Mouse (Mus musculus) kidney, embryonic 16.5 days (tissue): ENCODE measurements at regions not wholly inside any gene's neighbourhood (a gene's known extent, or its start where the extent isn't known, plus 50 kb on each side); places are given as distances from the start of the nearest gene placed in this dataset.
"Not testable (repeated sequence)": the region's sequence is repeated elsewhere in the genome, so short reads cannot be mapped to it uniquely, and the experiment has no call there.

ENCODE experiments used
- ATAC-seq: fragments of 200-750 bp; cut with Nextera tagmentation; 2 replicates; pipeline ENCODE4 v1.8.0; 2017; ENCODE audit warnings: moderate TSS enrichment; ENCODE audit not compliant: low FRiP score, low TSS enrichment
- H3K27ac ChIP-seq: fragments of 300-500 bp; sonication (generic); 2 replicates; pipeline ENCODE4 v1.5.1; 2014; ENCODE audit warnings: low read length
- H3K27me3 ChIP-seq: fragments of 300-500 bp; sonication (generic); 2 replicates; pipeline ENCODE4 v1.6.1; 2014; ENCODE audit warnings: low read length, control low read depth, mixed read lengths; ENCODE audit not compliant: insufficient read depth
- H3K36me3 ChIP-seq: fragments of 300-500 bp; sonication (generic); 2 replicates; pipeline ENCODE4 v1.6.1; 2014; ENCODE audit warnings: low read length, control low read depth, mixed read lengths; ENCODE audit not compliant: insufficient read depth
- H3K4me1 ChIP-seq: fragments of 300-500 bp; sonication (generic); 2 replicates; pipeline ENCODE4 v1.6.1; 2014; ENCODE audit warnings: low read length, control low read depth, mixed read lengths; ENCODE audit not compliant: insufficient read depth
- H3K4me2 ChIP-seq: fragments of 300-500 bp; sonication (generic); replicated peaks from 2 replicates; pipeline ENCODE4 v1.6.1; 2014; ENCODE audit warnings: low read depth, low read length
- H3K4me3 ChIP-seq: fragments of 300-500 bp; sonication (generic); 2 replicates; pipeline ENCODE4 v1.5.1; 2014; ENCODE audit warnings: mild to moderate bottlenecking, low read length
- H3K9ac ChIP-seq: fragments of 300-500 bp; sonication (generic); replicated peaks from 2 replicates; pipeline ENCODE4 v1.6.1; 2014; ENCODE audit warnings: low read length
- H3K9me3 ChIP-seq: fragments of 300-500 bp; sonication (generic); 2 replicates; pipeline ENCODE4 v1.6.1; 2016; ENCODE audit warnings: low read length, control low read depth
- WGBS: fragments of 180-500 bp; shearing (Covaris S2); extraction: QIAGEN DNeasy Blood & Tissue Kit; methylation state at CpG from one replicate; pipeline ENCODE4 v1.1.7; 2014; 5-methylcytosine and 5-hydroxymethylcytosine counted together

GRCm38 (mm10) chr1:14688041-14688440 is 1405.1 kb downstream of the 4930444P10Rik start:
- not testable (repeated sequence) for H3K9me3 ChIP-seq, H3K27ac ChIP-seq, ATAC-seq, H3K36me3 ChIP-seq, H3K27me3 ChIP-seq, H3K9ac ChIP-seq, H3K4me2 ChIP-seq, H3K4me1 ChIP-seq, H3K4me3 ChIP-seq
- WGBS: 86% methylated on average over 2 of the region's 2 CpGs

GRCm38 (mm10) chr1:14686172-14686571 is 1407.0 kb downstream of the 4930444P10Rik start:
- H3K36me3 ChIP-seq: no peaks in the 10 kb centered on the region
- H3K27ac ChIP-seq: no peak overlapping the region
- H3K4me1 ChIP-seq: no peaks in the 10 kb centered on the region
- 28% methylated on average over 2 of the region's 2 CpGs for WGBS
- no peak overlapping the region for H3K4me2 ChIP-seq
- ATAC-seq: no peak
- no peak overlapping the region for H3K4me3 ChIP-seq
- no peaks in the 10 kb centered on the region for H3K27me3 ChIP-seq
- H3K9me3 ChIP-seq: no peaks in the 10 kb centered on the region
- no peak overlapping the region for H3K9ac ChIP-seq

GRCm38 (mm10) chr1:14680443-14680842 is 1412.7 kb downstream of the 4930444P10Rik start:
- 89% methylated on average over 3 of the region's 3 CpGs for WGBS
- no peak overlapping the region for H3K9ac ChIP-seq
- H3K9me3 ChIP-seq: no peaks in the 10 kb centered on the region
- no peak overlapping the region for H3K4me3 ChIP-seq
- no peaks in the 10 kb centered on the region for H3K27me3 ChIP-seq
- ATAC-seq: no peak
- no peak overlapping the region for H3K27ac ChIP-seq
- no peaks in the 10 kb centered on the region for H3K36me3 ChIP-seq
- no peaks in the 10 kb centered on the region for H3K4me1 ChIP-seq
- H3K4me2 ChIP-seq: no peak overlapping the region

- Histone ChIP-seq H3K9me3 (no peaks in the 10 kb centered on the region), H3K4me1 (no peaks in the 10 kb centered on the region), H3K36me3 (no peaks in the 10 kb centered on the region), H3K27me3 (no peaks in the 10 kb centered on the region), H3K4me3 (no peak overlapping the region), H3K27ac (no peak overlapping the region), H3K9ac (no peak overlapping the region), H3K4me2 (no peak overlapping the region)
- ATAC-seq: peak; percentile 86
- WGBS: 20% methylated on average over 6 of the region's 6 CpGs
Observed at GRCm38 (mm10) chr1:14672393-14672999, 1420.6 kb downstream of the 4930444P10Rik start.

- H3K4me2 ChIP-seq: no peak overlapping the region
- H3K9me3 ChIP-seq: no peaks in the 10 kb centered on the region
- no peaks in the 10 kb centered on the region for H3K27me3 ChIP-seq
- 0 out of 2 replicates have a peak overlapping the region, but pooled peaks have one; percentile 34 for H3K27ac ChIP-seq
- peak; percentile 70; the same call in 1 of the 2 replicates for ATAC-seq
- H3K4me3 ChIP-seq: no peak overlapping the region
- no peaks in the 10 kb centered on the region for H3K36me3 ChIP-seq
- no peak overlapping the region for H3K9ac ChIP-seq
- WGBS: 17% methylated on average over 6 of the region's 6 CpGs
- H3K4me1 ChIP-seq: peaks cover 11% of the 10 kb centered on the region; the same call in 1 of the 2 replicates
Observed at GRCm38 (mm10) chr1:14662706-14663312, 1430.3 kb downstream of the 4930444P10Rik start.

- Histone ChIP-seq H3K36me3 (no peaks in the 10 kb centered on the region), H3K4me1 (peaks cover 11% of the 10 kb centered on the region; the same call in 1 of the 2 replicates), H3K4me2 (no peak overlapping the region), H3K9me3 (no peaks in the 10 kb centered on the region), H3K27me3 (no peaks in the 10 kb centered on the region), H3K27ac (no peak overlapping the region), H3K4me3 (no peak overlapping the region), H3K9ac (no peak overlapping the region)
- 20% methylated on average over 2 of the region's 2 CpGs for WGBS
- ATAC-seq: peak; percentile 84
Observed at GRCm38 (mm10) chr1:14661854-14662253, 1431.3 kb downstream of the 4930444P10Rik start.

- H3K4me2 ChIP-seq: no peak overlapping the region
- 83% methylated on average over 2 of the region's 2 CpGs for WGBS
Observed at GRCm38 (mm10) chr1:14650346-14650745, 1442.8 kb downstream of the 4930444P10Rik start.

GRCm38 (mm10) chr1:14635642-14636263 is 1457.4 kb downstream of the 4930444P10Rik start:
- Histone ChIP-seq H3K9ac (no peak overlapping the region), H3K27ac (no peak overlapping the region), H3K4me2 (no peak overlapping the region), H3K4me1 (no peaks in the 10 kb centered on the region), H3K4me3 (no peak overlapping the region), H3K36me3 (no peaks in the 10 kb centered on the region), H3K9me3 (no peaks in the 10 kb centered on the region), H3K27me3 (peaks cover 21% of the 10 kb centered on the region)
- 12% methylated on average over 5 of the region's 5 CpGs for WGBS
- ATAC-seq: peak; percentile 83

More at GRCm38 (mm10) chr1:14650346-14650745, 1442.8 kb downstream of the 4930444P10Rik start:
- Histone ChIP-seq H3K4me1 (no peaks in the 10 kb centered on the region), H3K9me3 (no peaks in the 10 kb centered on the region), H3K4me3 (no peak overlapping the region), H3K36me3 (no peaks in the 10 kb centered on the region), H3K27me3 (no peaks in the 10 kb centered on the region), H3K9ac (no peak overlapping the region), H3K27ac (no peak overlapping the region)
- no peak for ATAC-seq

GRCm38 (mm10) chr1:14631994-14632393 is 1461.1 kb downstream of the 4930444P10Rik start:
- no peaks in the 10 kb centered on the region for H3K4me1 ChIP-seq
- no peak overlapping the region for H3K4me3 ChIP-seq
- H3K27ac ChIP-seq: no peak overlapping the region
- H3K36me3 ChIP-seq: no peaks in the 10 kb centered on the region
- H3K4me2 ChIP-seq: no peak overlapping the region
- H3K27me3 ChIP-seq: peaks cover 17% of the 10 kb centered on the region
- WGBS: 14% methylated on average over 4 of the region's 4 CpGs
- ATAC-seq: no peak
- H3K9me3 ChIP-seq: no peaks in the 10 kb centered on the region
- no peak overlapping the region for H3K9ac ChIP-seq

- no peak overlapping the region for H3K9ac ChIP-seq
- H3K27me3 ChIP-seq: peaks cover 13% of the 10 kb centered on the region; the same call in 1 of the 2 replicates
- H3K36me3 ChIP-seq: no peaks in the 10 kb centered on the region
- WGBS: 23% methylated on average over 6 of the region's 6 CpGs
- no peak overlapping the region for H3K4me2 ChIP-seq
- no peaks in the 10 kb centered on the region for H3K4me1 ChIP-seq
- no peak overlapping the region for H3K27ac ChIP-seq
- no peak overlapping the region for H3K4me3 ChIP-seq
- ATAC-seq: no peak
- H3K9me3 ChIP-seq: no peaks in the 10 kb centered on the region
Observed at GRCm38 (mm10) chr1:14627204-14627603, 1465.9 kb downstream of the 4930444P10Rik start.
